Mouse (Mus musculus): ENCODE data around the gene Irx4. TPM values are rescaled to one million over a fixed set of nuclear protein-coding genes. Genes with fewer than 3 reads are reported as not detected.

Irx4 gene
- polyA plus RNA-seq, 1 experiment from 2014 or later: 3.0 TPM

DNA sequence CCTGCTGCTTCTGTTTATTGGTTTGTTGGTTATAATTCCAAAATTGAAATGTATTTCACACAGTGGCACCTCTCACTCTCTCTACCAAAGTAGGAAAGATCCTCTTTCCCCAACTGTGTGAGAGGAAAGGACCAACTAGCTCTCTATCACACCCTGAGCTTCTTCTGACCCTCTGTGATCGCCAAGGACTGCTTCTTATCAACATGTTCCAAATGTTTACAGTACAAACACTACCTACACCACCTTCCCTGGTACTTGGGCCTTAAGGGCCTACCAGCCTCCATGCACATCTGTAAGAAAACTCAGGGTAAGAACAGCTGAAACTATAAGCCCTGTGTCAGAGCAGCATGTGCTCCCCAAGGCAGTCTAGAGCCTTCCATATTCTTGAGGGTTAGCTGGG is 17.5 kb downstream of the Irx4 start:
- H3K4me1 ChIP-seq (ENCODE audit: control insufficient read depth, insufficient read depth, low read depth, low read length): no peaks in the 10 kb centered on the region
- no peak for ATAC-seq
- no peak overlapping the region for H3K9ac ChIP-seq (ENCODE audit: low read depth, low read length)

DNA sequence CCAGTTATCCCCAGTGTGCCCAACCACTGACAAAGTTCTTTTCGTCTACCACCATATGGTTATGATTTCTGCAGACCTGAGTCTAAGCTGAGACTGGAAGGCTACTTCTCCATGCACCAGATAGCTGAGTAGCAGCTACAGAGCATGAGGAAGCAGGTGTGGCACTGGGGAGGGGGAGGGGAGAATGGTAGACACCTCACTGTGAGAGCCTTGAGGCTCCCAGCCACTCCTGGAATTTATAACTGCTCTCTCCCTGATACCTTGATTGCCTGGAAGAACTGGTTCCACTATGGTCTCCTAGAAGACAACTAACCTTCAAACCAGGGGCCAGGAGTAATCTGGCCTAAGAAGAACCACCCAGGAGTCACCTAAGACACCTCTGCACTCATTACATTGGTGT is 18.9 kb downstream of the Irx4 start:
- WGBS: 90% methylated on average over 1 of the region's 1 CpGs
- no peak overlapping the region for H3K27ac ChIP-seq (ENCODE audit: low read depth, low read length)
- H3K36me3 ChIP-seq (ENCODE audit: control insufficient read depth, insufficient read depth, low read length): no peaks in the 10 kb centered on the region
- no peak overlapping the region for H3K4me3 ChIP-seq (ENCODE audit: low read length)
- H3K4me1 ChIP-seq (ENCODE audit: control insufficient read depth, insufficient read depth, low read depth, low read length): no peaks in the 10 kb centered on the region
- peaks cover 8% of the 10 kb centered on the region; the same call in 1 of the 2 replicates for H3K27me3 ChIP-seq (replicated peaks; ENCODE audit: control insufficient read depth, insufficient read depth, low read length)
- no peak for ATAC-seq
- no peak overlapping the region for H3K4me2 ChIP-seq (ENCODE audit: low read length)
- no peaks in the 10 kb centered on the region for H3K9me3 ChIP-seq (ENCODE audit: control insufficient read depth, low read length)
- H3K9ac ChIP-seq (ENCODE audit: low read depth, low read length): no peak overlapping the region

More for the DNA sequence above, 17.5 kb downstream of the Irx4 start:
- Histone ChIP-seq H3K27me3 (replicated peaks; ENCODE audit: control insufficient read depth, insufficient read depth, low read length) (peaks cover 22% of the 10 kb centered on the region), H3K4me2 (ENCODE audit: low read length) (no peak overlapping the region), H3K4me3 (ENCODE audit: low read length) (no peak overlapping the region), H3K9me3 (ENCODE audit: control insufficient read depth, low read length) (no peaks in the 10 kb centered on the region), H3K27ac (ENCODE audit: low read depth, low read length) (no peak overlapping the region), H3K36me3 (ENCODE audit: control insufficient read depth, insufficient read depth, low read length) (no peaks in the 10 kb centered on the region)
- WGBS: 84% methylated on average over 1 of the region's 1 CpGs

DNA sequence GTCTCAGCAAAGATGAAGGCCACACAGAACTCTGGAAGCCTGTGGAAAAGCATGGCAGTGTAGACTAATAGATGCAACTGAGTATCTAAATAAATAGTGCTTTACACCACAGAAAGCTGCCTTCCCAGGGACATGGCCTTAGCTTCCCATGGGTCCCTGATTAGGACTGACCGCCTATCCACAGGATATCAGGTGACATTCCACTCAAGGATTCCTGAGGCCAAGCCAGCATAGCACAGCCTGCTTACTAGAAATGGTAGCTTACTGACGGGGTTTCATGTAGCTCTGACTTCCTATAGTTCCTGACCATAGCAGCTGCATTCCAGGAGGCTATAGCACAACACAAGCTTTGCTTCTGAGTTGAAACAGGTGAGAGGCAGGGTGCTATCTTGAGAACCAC is 22.1 kb downstream of the Irx4 start:
- H3K27me3 ChIP-seq (replicated peaks; ENCODE audit: control insufficient read depth, insufficient read depth, low read length): peaks cover 3% of the 10 kb centered on the region; the same call in 1 of the 2 replicates
- no peaks in the 10 kb centered on the region for H3K9me3 ChIP-seq (ENCODE audit: control insufficient read depth, low read length)
- H3K4me3 ChIP-seq (ENCODE audit: low read length): no peak overlapping the region
- H3K27ac ChIP-seq (ENCODE audit: low read depth, low read length): no peak overlapping the region
- no peaks in the 10 kb centered on the region for H3K36me3 ChIP-seq (ENCODE audit: control insufficient read depth, insufficient read depth, low read length)
- H3K4me2 ChIP-seq (ENCODE audit: low read length): no peak overlapping the region
- no peak for ATAC-seq
- H3K4me1 ChIP-seq (ENCODE audit: control insufficient read depth, insufficient read depth, low read depth, low read length): no peaks in the 10 kb centered on the region
- 79% methylated on average over 2 of the region's 2 CpGs for WGBS
- H3K9ac ChIP-seq (ENCODE audit: low read depth, low read length): no peak overlapping the region

DNA sequence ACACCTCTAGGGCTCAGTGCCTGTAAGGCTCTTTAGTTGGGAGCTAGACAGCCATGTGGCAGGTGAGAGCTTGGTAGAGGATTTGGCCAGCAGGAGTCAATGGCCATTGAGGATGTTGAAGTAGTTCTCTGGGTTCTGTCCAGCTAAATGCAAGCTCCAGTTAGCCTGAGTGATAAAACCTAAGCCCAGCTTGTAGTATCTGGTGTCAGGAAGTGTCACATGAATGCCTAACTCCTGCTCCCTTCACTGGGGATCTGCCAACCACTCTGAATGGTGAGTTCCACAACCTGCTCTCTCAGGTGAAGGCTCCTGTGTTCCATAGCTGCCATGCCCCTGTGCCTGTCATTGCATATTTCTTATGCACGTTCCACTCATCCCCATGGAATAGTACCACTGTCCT is 23.3 kb downstream of the Irx4 start:
- no peak overlapping the region for H3K4me2 ChIP-seq (ENCODE audit: low read length)
- no peak for ATAC-seq
- H3K4me1 ChIP-seq (ENCODE audit: control insufficient read depth, insufficient read depth, low read depth, low read length): no peaks in the 10 kb centered on the region
- no peaks in the 10 kb centered on the region for H3K9me3 ChIP-seq (ENCODE audit: control insufficient read depth, low read length)
- no peaks in the 10 kb centered on the region for H3K36me3 ChIP-seq (ENCODE audit: control insufficient read depth, insufficient read depth, low read length)
- H3K27me3 ChIP-seq (replicated peaks; ENCODE audit: control insufficient read depth, insufficient read depth, low read length): no peaks in the 10 kb centered on the region
- no peak overlapping the region for H3K9ac ChIP-seq (ENCODE audit: low read depth, low read length)
- H3K4me3 ChIP-seq (ENCODE audit: low read length): no peak overlapping the region
- H3K27ac ChIP-seq (ENCODE audit: low read depth, low read length): no peak overlapping the region
- 90% methylated on average over 1 of the region's 1 CpGs for WGBS

DNA sequence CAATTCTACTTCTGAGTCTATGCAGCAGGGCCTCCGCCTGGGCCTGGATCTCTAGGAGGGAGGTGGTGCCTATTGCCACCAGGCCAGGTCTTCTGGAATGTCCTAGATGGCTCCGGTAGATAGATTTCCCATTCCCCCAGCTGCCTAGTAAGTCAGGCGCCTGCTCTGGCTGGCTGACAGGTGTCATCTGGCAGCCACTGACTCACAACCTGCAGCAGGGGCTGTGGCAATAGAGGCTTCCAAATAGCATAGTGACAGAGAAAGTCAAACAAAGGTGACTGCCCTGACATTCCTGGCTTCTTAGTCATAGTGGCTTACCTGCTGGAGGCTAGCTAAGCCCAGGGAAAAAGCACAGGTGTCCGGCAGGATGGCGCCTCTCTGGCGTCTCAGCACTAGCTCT is 29.9 kb downstream of the Irx4 start:
- Histone ChIP-seq H3K9ac (ENCODE audit: low read depth, low read length) (no peak overlapping the region), H3K27ac (ENCODE audit: low read depth, low read length) (no peak overlapping the region), H3K4me1 (ENCODE audit: control insufficient read depth, insufficient read depth, low read depth, low read length) (no peaks in the 10 kb centered on the region), H3K4me2 (ENCODE audit: low read length) (no peak overlapping the region), H3K27me3 (replicated peaks; ENCODE audit: control insufficient read depth, insufficient read depth, low read length) (no peaks in the 10 kb centered on the region), H3K36me3 (ENCODE audit: control insufficient read depth, insufficient read depth, low read length) (no peaks in the 10 kb centered on the region), H3K4me3 (ENCODE audit: low read length) (no peak overlapping the region), H3K9me3 (ENCODE audit: control insufficient read depth, low read length) (no peaks in the 10 kb centered on the region)
- ATAC-seq: no peak
- WGBS: 89% methylated on average over 6 of the region's 6 CpGs

DNA sequence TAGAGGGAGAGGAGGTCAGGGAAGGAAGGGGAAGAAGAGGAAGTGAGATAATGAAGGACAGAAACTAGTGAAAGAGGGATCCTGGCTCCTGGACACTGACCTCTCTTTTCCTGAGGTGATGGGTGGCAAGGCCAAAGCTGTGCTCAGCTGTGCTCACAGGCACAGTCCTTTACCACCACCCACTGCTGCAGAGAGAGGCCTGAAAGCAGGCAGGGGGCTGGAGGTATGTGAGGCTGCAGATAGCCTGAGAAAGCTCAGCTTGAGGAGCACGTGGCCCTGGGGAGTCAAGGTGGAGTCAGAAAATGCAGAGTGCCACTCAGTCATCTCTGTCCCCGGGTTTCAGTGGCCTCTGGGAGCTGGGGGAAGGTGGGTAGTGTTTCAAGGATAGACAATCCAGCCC is 30.8 kb downstream of the Irx4 start:
- no peaks in the 10 kb centered on the region for H3K9me3 ChIP-seq (ENCODE audit: control insufficient read depth, low read length)
- no peaks in the 10 kb centered on the region for H3K4me1 ChIP-seq (ENCODE audit: control insufficient read depth, insufficient read depth, low read depth, low read length)
- H3K4me3 ChIP-seq (ENCODE audit: low read length): no peak overlapping the region
- no peaks in the 10 kb centered on the region for H3K27me3 ChIP-seq (replicated peaks; ENCODE audit: control insufficient read depth, insufficient read depth, low read length)
- no peak overlapping the region for H3K27ac ChIP-seq (ENCODE audit: low read depth, low read length)
- WGBS: 28% methylated on average over 2 of the region's 2 CpGs
- H3K9ac ChIP-seq (ENCODE audit: low read depth, low read length): no peak overlapping the region
- ATAC-seq: no peak
- H3K36me3 ChIP-seq (ENCODE audit: control insufficient read depth, insufficient read depth, low read length): no peaks in the 10 kb centered on the region
- H3K4me2 ChIP-seq (ENCODE audit: low read length): no peak overlapping the region

DNA sequence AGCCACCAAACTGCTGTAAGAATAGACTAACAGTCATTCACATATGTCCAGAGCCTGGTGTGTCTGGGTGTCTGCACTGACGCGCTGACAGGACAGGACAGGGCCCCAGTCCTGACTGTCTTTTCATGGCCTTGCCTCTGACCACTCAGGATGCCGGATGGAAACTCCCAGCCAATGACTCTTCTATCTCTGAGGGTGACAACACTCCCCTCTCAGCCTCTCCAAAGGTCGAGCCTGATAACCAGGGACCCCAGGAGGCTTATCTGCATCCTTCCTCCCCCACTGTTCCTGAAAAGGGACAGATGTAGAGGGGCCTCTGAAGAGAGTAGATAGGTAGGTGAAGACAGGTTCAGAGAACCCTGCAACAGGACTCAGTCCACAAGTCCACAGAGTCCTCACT is 38.4 kb downstream of the Irx4 start:
- Histone ChIP-seq H3K9ac (ENCODE audit: low read depth, low read length) (no peak overlapping the region), H3K27ac (ENCODE audit: low read depth, low read length) (no peak overlapping the region), H3K9me3 (ENCODE audit: control insufficient read depth, low read length) (no peaks in the 10 kb centered on the region), H3K4me2 (ENCODE audit: low read length) (no peak overlapping the region), H3K4me3 (ENCODE audit: low read length) (no peak overlapping the region), H3K4me1 (ENCODE audit: control insufficient read depth, insufficient read depth, low read depth, low read length) (no peaks in the 10 kb centered on the region), H3K36me3 (ENCODE audit: control insufficient read depth, insufficient read depth, low read length) (no peaks in the 10 kb centered on the region), H3K27me3 (replicated peaks; ENCODE audit: control insufficient read depth, insufficient read depth, low read length) (no peaks in the 10 kb centered on the region)
- 73% methylated on average over 4 of the region's 4 CpGs for WGBS
- no peak for ATAC-seq

DNA sequence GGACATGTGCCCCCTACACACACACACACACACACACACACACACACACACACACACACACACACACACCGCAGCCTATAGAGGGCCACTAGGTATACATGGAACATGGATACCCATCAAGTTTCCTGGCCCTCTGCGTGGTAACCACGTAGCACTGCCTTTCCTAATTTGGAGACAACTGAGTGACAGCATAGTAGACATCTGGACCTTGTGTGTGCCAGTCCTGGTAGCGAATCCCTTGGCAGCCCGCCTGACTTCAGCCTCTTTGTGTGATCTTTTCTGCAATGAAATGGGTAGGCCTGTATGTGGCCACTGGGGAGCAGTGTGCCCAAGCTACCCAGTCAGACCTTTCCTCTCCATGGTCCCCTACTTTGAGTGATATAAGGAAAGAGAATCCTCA is 39.0 kb downstream of the Irx4 start:
- WGBS: 80% methylated on average over 5 of the region's 5 CpGs
- no peak overlapping the region for H3K4me3 ChIP-seq (ENCODE audit: low read length)

DNA sequence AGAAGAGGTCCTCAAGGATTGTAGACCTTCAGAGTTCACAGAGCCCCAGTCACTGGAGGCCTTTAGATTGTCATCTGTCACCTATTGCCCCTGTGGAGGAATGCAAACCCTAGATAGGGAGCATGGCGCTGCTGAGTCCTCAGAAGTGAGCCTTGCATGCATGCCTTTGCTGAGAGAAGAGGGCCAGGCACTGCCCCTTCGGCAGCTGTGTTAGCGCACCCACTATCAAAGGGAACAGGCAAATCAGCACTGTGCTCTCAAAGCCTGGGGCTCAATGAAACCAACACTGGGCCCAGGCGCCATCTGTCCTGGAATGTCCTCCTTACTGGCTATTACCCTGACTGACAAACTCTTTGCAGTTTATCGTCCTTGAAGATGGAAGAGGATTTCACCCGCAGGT is 44.5 kb downstream of the Irx4 start:
- H3K27ac ChIP-seq (ENCODE audit: low read depth, low read length): no peak overlapping the region
- no peak overlapping the region for H3K4me2 ChIP-seq (ENCODE audit: low read length)
- H3K36me3 ChIP-seq (ENCODE audit: control insufficient read depth, insufficient read depth, low read length): no peaks in the 10 kb centered on the region
- WGBS: 51% methylated on average over 6 of the region's 6 CpGs
- 0 out of 2 replicates have a peak, but pooled peaks cover 2% of the 10 kb centered on the region for H3K27me3 ChIP-seq (replicated peaks; ENCODE audit: control insufficient read depth, insufficient read depth, low read length)
- H3K9ac ChIP-seq (ENCODE audit: low read depth, low read length): no peak overlapping the region
- ATAC-seq: no peak
- no peak overlapping the region for H3K4me3 ChIP-seq (ENCODE audit: low read length)
- no peaks in the 10 kb centered on the region for H3K9me3 ChIP-seq (ENCODE audit: control insufficient read depth, low read length)
- no peaks in the 10 kb centered on the region for H3K4me1 ChIP-seq (ENCODE audit: control insufficient read depth, insufficient read depth, low read depth, low read length)

More for the DNA sequence above, 39.0 kb downstream of the Irx4 start:
- ATAC-seq: no peak
- no peaks in the 10 kb centered on the region for H3K9me3 ChIP-seq (ENCODE audit: control insufficient read depth, low read length)
- no peak overlapping the region for H3K9ac ChIP-seq (ENCODE audit: low read depth, low read length)
- no peaks in the 10 kb centered on the region for H3K4me1 ChIP-seq (ENCODE audit: control insufficient read depth, insufficient read depth, low read depth, low read length)
- H3K27ac ChIP-seq (ENCODE audit: low read depth, low read length): no peak overlapping the region
- no peak overlapping the region for H3K4me2 ChIP-seq (ENCODE audit: low read length)
- H3K27me3 ChIP-seq (replicated peaks; ENCODE audit: control insufficient read depth, insufficient read depth, low read length): 0 out of 2 replicates have a peak, but pooled peaks cover 2% of the 10 kb centered on the region
- no peaks in the 10 kb centered on the region for H3K36me3 ChIP-seq (ENCODE audit: control insufficient read depth, insufficient read depth, low read length)

Measured in hindbrain, embryonic 16.5 days (tissue).